Mouse (Mus musculus): ENCODE data around the gene Ubtd2. TPM values are rescaled to one million over a fixed set of nuclear protein-coding genes. Genes with fewer than 3 reads are reported as not detected.

The Ubtd2 gene
- polyA plus RNA-seq (2014; fragmentation: Illumina TruSeq; extraction: RNeasy Lipid Tissue Mini Kit (QIAGEN cat#74804); ENCODE audit: low read depth, low replicate concordance), result 1.4 TPM

GRCm38 (mm10) chr11:32454800-32455506 is at the start of gene Ubtd2:
Gene Ubtd2, plus strand, starts transcription at chr11:32455370.

DNA sequence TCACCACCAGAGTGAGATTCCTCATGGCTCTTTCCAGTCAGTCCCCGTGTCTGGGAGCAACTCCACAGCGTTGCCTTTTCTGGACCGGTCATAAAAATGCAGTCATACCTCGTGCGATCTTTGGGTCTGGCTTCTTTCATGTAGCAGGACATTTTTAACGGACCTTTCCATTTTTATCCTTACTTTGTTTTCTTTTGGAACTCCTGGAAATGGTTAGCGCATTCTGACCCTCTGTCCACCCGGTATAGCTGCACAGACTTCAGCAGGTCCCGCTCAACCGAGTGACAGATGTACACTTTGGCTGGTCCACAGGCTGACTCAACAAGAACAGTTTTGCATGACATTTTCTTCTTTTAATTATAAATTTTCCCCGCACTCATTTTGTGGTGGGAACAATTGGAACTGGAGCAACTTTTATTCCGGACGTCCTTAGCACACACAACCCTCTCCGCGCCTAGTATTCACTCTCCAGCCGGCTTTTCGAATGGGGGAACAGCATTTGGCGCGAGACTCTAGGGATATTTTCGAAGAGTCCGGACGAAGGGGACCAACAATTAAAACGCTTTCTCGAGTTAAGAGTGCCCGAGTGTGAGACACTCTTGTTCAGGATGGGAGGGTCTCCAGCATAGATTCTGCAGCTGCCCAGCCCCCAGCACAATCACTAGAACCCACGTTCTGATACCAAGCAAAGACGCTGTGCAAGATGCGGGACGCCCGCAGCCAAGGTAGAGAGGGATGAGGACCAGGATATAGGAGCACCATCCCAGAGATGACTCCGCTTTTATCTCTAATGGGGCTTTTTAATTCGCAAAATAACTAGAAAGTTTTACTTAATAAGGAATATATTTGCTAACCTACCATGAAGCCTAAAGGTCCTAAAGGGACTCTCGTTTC is 76.9 kb downstream of the Ubtd2 start, which contains the start of gene Efcab9:
TSS of gene Efcab9 (minus strand) at position 211 of the 894 bp plus-strand sequence.

DNA sequence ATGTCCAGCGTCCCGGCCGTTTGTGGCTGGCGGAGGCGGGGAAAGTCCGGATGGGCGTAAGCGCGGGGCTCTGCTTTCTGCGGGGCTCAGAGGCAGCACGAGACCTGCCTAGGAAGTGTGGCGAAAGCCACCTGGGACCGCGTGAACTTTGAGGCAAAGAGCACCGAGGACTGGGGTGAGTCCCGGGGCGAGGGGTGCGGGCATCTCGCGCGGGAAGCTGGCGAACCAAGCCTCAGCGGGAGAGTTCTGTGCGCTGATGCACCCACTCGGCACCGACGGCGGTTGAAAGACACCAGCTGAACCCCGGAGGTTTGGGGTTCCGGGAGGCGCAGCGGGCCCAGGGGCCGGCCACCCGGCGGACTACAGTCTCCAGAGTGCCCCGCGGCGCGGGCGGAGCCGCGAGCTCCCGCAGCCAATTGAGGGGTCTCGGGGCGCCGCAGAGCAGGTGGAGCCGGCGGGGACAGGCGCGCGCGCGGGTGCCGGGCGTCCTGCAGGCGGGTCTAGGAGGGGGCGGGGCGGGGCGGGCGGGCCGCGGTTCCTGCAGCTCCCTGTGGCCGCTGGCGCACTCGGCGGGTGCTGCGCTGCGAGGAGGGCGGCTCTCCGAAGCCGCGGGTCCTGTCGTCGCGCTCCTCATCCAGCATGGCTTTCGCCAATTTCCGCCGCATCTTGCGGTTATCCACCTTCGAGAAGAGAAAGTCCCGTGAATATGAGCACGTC is 77.8 kb downstream of the Ubtd2 start, which contains the start of gene Stk10:
TSS of gene Stk10 (plus strand) at position 541 of the 717 bp plus-strand sequence.

Other genes with a start within 250 kb of the Ubtd2 start
- 1.4 TPM for gene Snrnp25, start 250.0 kb upstream of the Ubtd2 start, polyA plus RNA-seq (2014; fragmentation: Illumina TruSeq; extraction: RNeasy Lipid Tissue Mini Kit (QIAGEN cat#74804); ENCODE audit: low read depth, low replicate concordance)
- gene Rhbdf1, start 233.1 kb upstream of the Ubtd2 start, polyA plus RNA-seq (2014; fragmentation: Illumina TruSeq; extraction: RNeasy Lipid Tissue Mini Kit (QIAGEN cat#74804); ENCODE audit: low read depth, low replicate concordance), result 0.53 TPM
- gene Mpg, start 228.9 kb upstream of the Ubtd2 start, polyA plus RNA-seq (2014; fragmentation: Illumina TruSeq; extraction: RNeasy Lipid Tissue Mini Kit (QIAGEN cat#74804); ENCODE audit: low read depth, low replicate concordance), result 5.7 TPM
- gene Nprl3, start 187.7 kb upstream of the Ubtd2 start, polyA plus RNA-seq (2014; fragmentation: Illumina TruSeq; extraction: RNeasy Lipid Tissue Mini Kit (QIAGEN cat#74804); ENCODE audit: low read depth, low replicate concordance), result 4.0 TPM
- not detected for gene Hba-x, start 179.0 kb upstream of the Ubtd2 start, polyA plus RNA-seq (2014; fragmentation: Illumina TruSeq; extraction: RNeasy Lipid Tissue Mini Kit (QIAGEN cat#74804); ENCODE audit: low read depth, low replicate concordance)
- 2.9 TPM for gene Hba-a1, start 171.9 kb upstream of the Ubtd2 start, polyA plus RNA-seq (2014; fragmentation: Illumina TruSeq; extraction: RNeasy Lipid Tissue Mini Kit (QIAGEN cat#74804); ENCODE audit: low read depth, low replicate concordance)
- gene Hbq1b, start 168.4 kb upstream of the Ubtd2 start, polyA plus RNA-seq (2014; fragmentation: Illumina TruSeq; extraction: RNeasy Lipid Tissue Mini Kit (QIAGEN cat#74804); ENCODE audit: low read depth, low replicate concordance), result not detected
- gene Hba-a2, start 158.9 kb upstream of the Ubtd2 start, polyA plus RNA-seq (2014; fragmentation: Illumina TruSeq; extraction: RNeasy Lipid Tissue Mini Kit (QIAGEN cat#74804); ENCODE audit: low read depth, low replicate concordance), result 40.1 TPM
- gene Hbq1a, start 155.3 kb upstream of the Ubtd2 start, polyA plus RNA-seq (2014; fragmentation: Illumina TruSeq; extraction: RNeasy Lipid Tissue Mini Kit (QIAGEN cat#74804); ENCODE audit: low read depth, low replicate concordance), result not detected
- 0.49 TPM for gene Sh3pxd2b, start 107.5 kb upstream of the Ubtd2 start, polyA plus RNA-seq (2014; fragmentation: Illumina TruSeq; extraction: RNeasy Lipid Tissue Mini Kit (QIAGEN cat#74804); ENCODE audit: low read depth, low replicate concordance)
- not detected for gene Efcab9, start 76.7 kb downstream of the Ubtd2 start, polyA plus RNA-seq (2014; fragmentation: Illumina TruSeq; extraction: RNeasy Lipid Tissue Mini Kit (QIAGEN cat#74804); ENCODE audit: low read depth, low replicate concordance)
- gene Stk10, start 77.9 kb downstream of the Ubtd2 start, polyA plus RNA-seq (2014; fragmentation: Illumina TruSeq; extraction: RNeasy Lipid Tissue Mini Kit (QIAGEN cat#74804); ENCODE audit: low read depth, low replicate concordance), result 0.44 TPM
- 110 TPM for gene Fbxw11, start 187.4 kb downstream of the Ubtd2 start, polyA plus RNA-seq (2014; fragmentation: Illumina TruSeq; extraction: RNeasy Lipid Tissue Mini Kit (QIAGEN cat#74804); ENCODE audit: low read depth, low replicate concordance)

All from kidney, adult 10 weeks (tissue).